Mouse (Mus musculus) ES-Bruce4 (cell line): ENCODE results near the gene Serpina5. TPM values are rescaled to one million over a fixed set of nuclear protein-coding genes. Genes with fewer than 3 reads are reported as not detected.

ENCODE experiments used
- H3K27ac ChIP-seq: 2 replicates; pipeline ENCODE4 v1.5.1; 2012; ENCODE audit warnings: low read length, inconsistent platforms; ENCODE audit not compliant: insufficient read depth
- H3K27me3 ChIP-seq: 2 replicates; pipeline ENCODE4 v1.6.1; 2012; ENCODE audit warnings: mild to moderate bottlenecking, low read length, inconsistent platforms; ENCODE audit not compliant: control insufficient read depth, poor library complexity, insufficient read depth, severe bottlenecking
- H3K36me3 ChIP-seq: 2 replicates; pipeline ENCODE4 v1.6.1; 2012; ENCODE audit warnings: inconsistent platforms, mild to moderate bottlenecking, low read length, moderate library complexity; ENCODE audit not compliant: control insufficient read depth, poor library complexity, insufficient read depth, severe bottlenecking
- H3K4me1 ChIP-seq: one replicate; pipeline ENCODE4 v1.8.1; 2011; ENCODE audit warnings: low read length; ENCODE audit not compliant: control insufficient read depth, insufficient read depth
- H3K4me3 ChIP-seq: 2 replicates; pipeline ENCODE4 v1.5.1; 2011; ENCODE audit warnings: low read depth, mild to moderate bottlenecking, low read length
- H3K9ac ChIP-seq: 2 replicates; pipeline ENCODE4 v1.6.1; 2012; ENCODE audit warnings: low read depth, mild to moderate bottlenecking, inconsistent platforms; ENCODE audit not compliant: poor library complexity, severe bottlenecking
- H3K9me3 ChIP-seq: replicated peaks from 2 replicates; pipeline ENCODE4 v1.6.1; 2012; ENCODE audit warnings: mild to moderate bottlenecking, low read length, inconsistent platforms; ENCODE audit not compliant: control insufficient read depth, poor library complexity, insufficient read depth, severe bottlenecking
- CTCF ChIP-seq: IDR thresholded peaks from one replicate; pipeline ENCODE4 v1.8.1; 2011; ENCODE audit warnings: low read depth, low read length
- EP300 ChIP-seq: IDR thresholded peaks from 2 replicates; pipeline ENCODE4 v1.6.1; 2011; ENCODE audit warnings: low read depth, low read length; ENCODE audit not compliant: insufficient read depth
- POLR2A ChIP-seq: IDR thresholded peaks from one replicate; pipeline ENCODE4 v1.8.1; 2011; ENCODE audit warnings: low read length; ENCODE audit not compliant: insufficient read depth
- polyA plus RNA-seq: library from polyadenylated mRNA; stranded (reverse); fragments of >200 nt; gene quantifications from 2 replicates; pipeline ENCODE4 v1.2.4, GENCODE M21; 2011; ENCODE audit warnings: low read depth; ENCODE audit not compliant: missing spikeins, insufficient read depth, insufficient read length

Gene Serpina5
- polyA plus RNA-seq, 1 experiment = not detected

GRCm38 (mm10) chr12:104114921-104115579, 14.1 kb downstream of the Serpina5 start:
- H3K27me3 ChIP-seq = no peaks in the 10 kb centered on the region; the same call in 1 of the 2 replicates
- H3K36me3 ChIP-seq = no peaks in the 10 kb centered on the region
- H3K4me3 ChIP-seq = no peak overlapping the region
- H3K9me3 ChIP-seq = no peaks in the 10 kb centered on the region
- no peak overlapping the region for H3K9ac ChIP-seq
- TF ChIP-seq CTCF (no peak), POLR2A (no peak), EP300 (no peak)
- H3K4me1 ChIP-seq = no peaks in the 10 kb centered on the region
- no peak overlapping the region for H3K27ac ChIP-seq

DNA sequence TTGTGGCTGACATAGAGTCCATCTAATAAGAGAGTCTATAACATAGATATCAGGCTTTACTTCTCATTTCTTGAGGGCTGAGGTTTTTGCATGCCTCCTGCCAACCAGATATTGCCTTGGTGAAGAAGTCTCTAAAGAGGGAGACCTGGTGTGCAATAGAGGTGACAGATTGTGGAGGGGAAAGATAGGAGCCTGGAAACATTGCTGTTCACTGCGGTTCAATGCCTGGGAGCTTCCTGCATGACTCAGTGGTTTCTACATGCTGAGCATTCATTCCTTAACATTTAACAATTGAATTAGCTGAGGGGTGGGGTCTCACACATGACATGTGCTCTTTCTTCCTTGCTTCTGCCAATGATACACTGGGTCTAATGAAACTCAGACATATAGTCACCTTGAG, 22.2 kb downstream of the Serpina5 start:
- Histone ChIP-seq H3K9ac (no peak overlapping the region), H3K4me3 (no peak overlapping the region), H3K27me3 (no peaks in the 10 kb centered on the region), H3K4me1 (no peaks in the 10 kb centered on the region), H3K9me3 (no peaks in the 10 kb centered on the region), H3K36me3 (no peaks in the 10 kb centered on the region), H3K27ac (no peak overlapping the region)
- no peak for TF ChIP-seq POLR2A
- TF ChIP-seq EP300 = no peak
- TF ChIP-seq CTCF = no peak

- TF ChIP-seq POLR2A (no peak), EP300 (no peak), CTCF (no peak)
- no peaks in the 10 kb centered on the region for H3K4me1 ChIP-seq
- no peaks in the 10 kb centered on the region for H3K36me3 ChIP-seq
Measured at GRCm38 (mm10) chr12:104123996-104124395, 23.1 kb downstream of the Serpina5 start.

DNA sequence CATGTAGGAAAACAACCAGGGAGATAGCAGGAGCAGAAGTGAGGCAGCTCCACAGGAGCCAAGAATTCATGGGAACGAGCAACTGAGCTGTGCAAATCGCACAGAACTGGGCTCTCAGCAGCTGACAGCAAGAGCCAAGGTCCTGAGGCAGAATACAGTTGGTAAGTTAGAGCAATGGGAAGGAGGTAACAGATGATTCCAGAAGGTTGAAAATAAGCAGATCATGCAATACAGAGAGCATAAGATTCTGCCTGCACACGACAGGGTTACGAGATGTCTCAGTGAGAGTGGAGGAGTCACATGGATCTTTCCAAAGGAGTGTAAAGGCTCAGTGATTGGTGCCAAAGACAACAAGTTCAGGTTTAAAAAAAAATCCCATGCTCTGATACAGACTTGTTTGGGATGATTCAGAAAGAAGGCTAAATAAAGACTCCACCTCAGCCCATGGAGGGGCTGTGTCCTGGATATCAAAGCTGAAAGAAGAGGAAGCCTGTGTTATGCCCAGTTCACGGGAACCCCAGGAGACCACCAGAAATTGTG, 24.2 kb downstream of the Serpina5 start:
- Histone ChIP-seq H3K36me3 (no peaks in the 10 kb centered on the region), H3K9me3 (no peaks in the 10 kb centered on the region), H3K27me3 (no peaks in the 10 kb centered on the region), H3K4me1 (no peaks in the 10 kb centered on the region), H3K27ac (no peak overlapping the region), H3K9ac (no peak overlapping the region), H3K4me3 (no peak overlapping the region)
- no peak for TF ChIP-seq POLR2A
- TF ChIP-seq CTCF = no peak
- TF ChIP-seq EP300 = no peak

More at GRCm38 (mm10) chr12:104123996-104124395, 23.1 kb downstream of the Serpina5 start:
- Histone ChIP-seq H3K9ac (no peak overlapping the region), H3K4me3 (no peak overlapping the region), H3K27ac (no peak overlapping the region), H3K27me3 (no peaks in the 10 kb centered on the region), H3K9me3 (no peaks in the 10 kb centered on the region)

DNA sequence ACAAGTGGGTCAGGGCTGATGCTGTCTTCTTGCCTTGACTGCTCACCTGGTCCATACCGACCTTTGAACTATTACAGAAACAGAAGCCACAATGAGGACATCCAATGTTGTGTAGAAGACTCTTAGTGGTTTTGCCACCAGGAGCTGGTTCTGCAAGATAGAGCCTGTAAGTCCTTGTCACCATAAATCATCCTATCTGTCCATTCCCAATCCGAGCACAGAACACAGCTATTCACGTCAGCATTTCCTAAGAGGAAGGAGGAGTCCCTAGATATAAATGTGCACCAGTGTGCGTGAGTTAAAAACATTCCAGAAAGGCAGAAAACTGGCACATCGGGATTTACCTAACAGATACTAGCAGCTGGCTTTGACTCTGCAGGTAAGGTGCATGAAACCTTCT, 26.8 kb downstream of the Serpina5 start, which contains the start of gene Serpina3b:
Serpina3b (plus strand) TSS at position 301 of the 400 bp plus-strand sequence.
- Histone ChIP-seq H3K4me1 (no peaks in the 10 kb centered on the region), H3K27ac (no peak within 1 kb of the TSS), H3K27me3 (no peaks in the 10 kb centered on the region), H3K4me3 (no peak within 1 kb of the TSS), H3K9me3 (no peaks in the 10 kb centered on the region), H3K36me3 (no peaks in the 10 kb centered on the region), H3K9ac (no peak within 1 kb of the TSS)
- no peak for TF ChIP-seq CTCF
- no peak for TF ChIP-seq POLR2A
- no peak for TF ChIP-seq EP300

- no peaks in the 10 kb centered on the region for H3K9me3 ChIP-seq
- H3K36me3 ChIP-seq = no peaks in the 10 kb centered on the region
- no peak overlapping the region for H3K4me3 ChIP-seq
- H3K27ac ChIP-seq = no peak overlapping the region
- no peaks in the 10 kb centered on the region for H3K4me1 ChIP-seq
- TF ChIP-seq EP300 = no peak
- no peak for TF ChIP-seq CTCF
- no peak for TF ChIP-seq POLR2A
- H3K9ac ChIP-seq = no peak overlapping the region
- no peaks in the 10 kb centered on the region; the same call in 1 of the 2 replicates for H3K27me3 ChIP-seq
Measured at GRCm38 (mm10) chr12:104131041-104131440, 30.1 kb downstream of the Serpina5 start.
